Mouse (Mus musculus): ENCODE measurements around the gene Gm20388. TPM values are rescaled to one million over a fixed set of nuclear protein-coding genes. Genes with fewer than 3 reads are reported as not detected.

Gene Gm20388
- polyA plus RNA-seq, 1 experiment from 2014 or later: 5.3 TPM

DNA sequence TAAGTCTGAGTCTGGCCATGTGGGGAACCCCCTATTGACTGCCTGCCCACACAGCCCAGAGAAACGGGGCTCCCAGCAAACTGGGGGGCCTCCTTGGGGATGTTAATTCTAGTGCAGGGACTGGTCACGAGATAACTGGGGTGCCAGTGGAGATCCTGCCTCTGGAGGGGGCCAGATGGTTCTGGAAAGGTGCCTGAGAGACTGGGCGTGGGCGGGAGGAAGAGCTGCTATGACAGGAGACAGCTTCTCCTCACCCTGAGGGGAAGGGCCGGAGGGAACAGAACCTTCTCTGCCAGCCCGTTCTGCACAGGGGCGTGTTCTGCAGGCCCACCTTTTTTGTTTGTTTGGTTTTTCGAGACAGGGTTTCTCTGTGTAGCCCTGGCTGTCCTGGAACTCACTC lies 2955.6 kb downstream of the Gm20388 start:
- Histone ChIP-seq H3K9me3 (ENCODE audit: control insufficient read depth, low read length) (no peaks in the 10 kb centered on the region), H3K27ac (ENCODE audit: low read depth, low read length) (no peak overlapping the region), H3K27me3 (replicated peaks; ENCODE audit: control insufficient read depth, insufficient read depth, low read length) (no peaks in the 10 kb centered on the region; the same call in none of the 2 replicates), H3K4me1 (replicated peaks; ENCODE audit: control insufficient read depth, insufficient read depth, low read length) (peaks cover 9% of the 10 kb centered on the region), H3K36me3 (ENCODE audit: control insufficient read depth, insufficient read depth, low read length) (no peaks in the 10 kb centered on the region), H3K4me2 (no peak overlapping the region), H3K9ac (ENCODE audit: low read depth, low read length) (no peak overlapping the region), H3K4me3 (ENCODE audit: low read depth, low read length) (no peak overlapping the region)
- ATAC-seq (replicated peaks; ENCODE audit: low FRiP score) (no peak), DNase-seq (ENCODE audit: low spot score) (no peak)
- WGBS: 74% methylated on average over 8 of the region's 8 CpGs

DNA sequence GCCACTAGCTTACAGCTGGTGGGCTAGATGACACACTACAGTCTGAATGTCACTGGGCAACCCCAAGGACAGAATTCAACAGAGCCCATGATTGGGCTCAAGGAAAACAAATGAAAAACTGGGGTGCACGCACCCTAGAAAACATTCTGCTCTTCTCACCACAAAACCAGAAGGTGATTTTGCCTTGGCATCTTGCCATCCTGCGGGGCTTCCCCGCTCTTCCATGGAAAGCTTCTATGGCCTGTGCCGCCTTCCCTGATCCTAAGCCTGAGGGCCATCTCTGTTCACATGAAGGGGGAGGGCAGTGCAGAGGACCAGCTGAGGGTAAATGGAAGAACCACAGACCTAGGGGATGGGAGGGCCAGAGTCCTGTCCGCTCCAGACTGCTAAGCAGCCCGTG lies 2957.3 kb downstream of the Gm20388 start:
- H3K36me3 ChIP-seq (ENCODE audit: control insufficient read depth, insufficient read depth, low read length): no peaks in the 10 kb centered on the region
- H3K9me3 ChIP-seq (ENCODE audit: control insufficient read depth, low read length): no peaks in the 10 kb centered on the region
- H3K4me3 ChIP-seq (ENCODE audit: low read depth, low read length): no peak overlapping the region
- no peak overlapping the region for H3K4me2 ChIP-seq
- H3K4me1 ChIP-seq (replicated peaks; ENCODE audit: control insufficient read depth, insufficient read depth, low read length): peaks cover 9% of the 10 kb centered on the region
- 82% methylated on average over 6 of the region's 6 CpGs for WGBS
- no peaks in the 10 kb centered on the region; the same call in none of the 2 replicates for H3K27me3 ChIP-seq (replicated peaks; ENCODE audit: control insufficient read depth, insufficient read depth, low read length)
- no peak overlapping the region for H3K27ac ChIP-seq (ENCODE audit: low read depth, low read length)
- ATAC-seq (replicated peaks; ENCODE audit: low FRiP score) (no peak), DNase-seq (ENCODE audit: low spot score) (no peak)
- no peak overlapping the region for H3K9ac ChIP-seq (ENCODE audit: low read depth, low read length)

DNA sequence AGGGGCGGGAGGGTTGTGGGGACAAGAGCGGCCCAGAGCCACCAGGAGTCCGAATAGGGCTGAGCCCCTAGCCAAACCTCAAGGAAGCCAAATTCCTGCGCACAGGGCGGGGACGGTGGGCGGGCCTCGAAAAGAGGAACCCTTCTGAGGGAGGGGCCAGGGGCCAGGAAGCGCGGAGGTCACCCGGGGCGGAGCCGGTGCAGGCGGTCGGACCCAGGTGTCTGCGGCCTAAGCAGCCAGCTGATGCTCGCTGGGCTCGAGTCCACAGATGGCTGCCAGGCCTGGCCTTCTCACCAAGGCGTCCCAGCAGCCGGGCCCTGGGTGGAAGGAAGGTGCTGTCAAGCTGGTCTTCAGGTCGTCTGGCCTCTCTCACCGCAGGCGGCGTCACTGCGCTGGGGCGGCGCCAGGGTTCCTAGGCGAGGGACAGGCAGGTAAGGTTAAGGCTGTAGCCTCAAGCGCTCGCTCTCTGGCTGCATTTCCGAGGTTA lies 2959.8 kb downstream of the Gm20388 start:
- Histone ChIP-seq H3K9ac (ENCODE audit: low read depth, low read length) (peak overlapping the region; percentile 47; the same call in 1 of the 2 replicates), H3K9me3 (ENCODE audit: control insufficient read depth, low read length) (no peaks in the 10 kb centered on the region), H3K4me1 (replicated peaks; ENCODE audit: control insufficient read depth, insufficient read depth, low read length) (peaks cover 9% of the 10 kb centered on the region), H3K36me3 (ENCODE audit: control insufficient read depth, insufficient read depth, low read length) (no peaks in the 10 kb centered on the region), H3K27ac (ENCODE audit: low read depth, low read length) (no peak overlapping the region), H3K27me3 (replicated peaks; ENCODE audit: control insufficient read depth, insufficient read depth, low read length) (no peaks in the 10 kb centered on the region; the same call in 1 of the 2 replicates), H3K4me3 (ENCODE audit: low read depth, low read length) (peak overlapping the region; percentile 45), H3K4me2 (peak overlapping the region; percentile 88)
- peak; percentile 78 for ATAC-seq (replicated peaks; ENCODE audit: low FRiP score)
- WGBS: 17% methylated on average over 31 of the region's 31 CpGs
- peak; percentile 72 for DNase-seq (ENCODE audit: low spot score)

DNA sequence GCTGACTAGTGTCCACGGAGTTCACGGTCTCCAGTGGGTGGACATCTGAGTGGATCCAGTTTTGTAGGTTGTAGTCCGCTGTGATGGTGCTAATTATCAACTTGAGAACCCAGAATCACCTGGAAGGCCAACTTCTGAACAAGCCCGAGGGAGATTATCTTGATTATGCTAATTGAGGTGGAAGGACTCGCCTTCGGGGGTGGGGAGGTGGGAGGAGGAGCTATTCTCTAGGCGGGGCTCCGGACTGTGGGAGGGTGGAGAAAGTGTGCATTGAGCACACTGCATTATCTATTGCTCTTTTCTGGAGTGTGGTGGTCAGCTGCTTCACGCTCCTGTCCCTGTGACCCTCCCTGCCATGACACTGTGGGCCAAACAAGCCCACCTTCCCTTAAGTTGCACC lies 2961.0 kb downstream of the Gm20388 start:
- Histone ChIP-seq H3K36me3 (ENCODE audit: control insufficient read depth, insufficient read depth, low read length) (no peaks in the 10 kb centered on the region), H3K9me3 (ENCODE audit: control insufficient read depth, low read length) (no peaks in the 10 kb centered on the region), H3K27ac (ENCODE audit: low read depth, low read length) (no peak overlapping the region), H3K4me1 (replicated peaks; ENCODE audit: control insufficient read depth, insufficient read depth, low read length) (peaks cover 9% of the 10 kb centered on the region), H3K27me3 (replicated peaks; ENCODE audit: control insufficient read depth, insufficient read depth, low read length) (no peaks in the 10 kb centered on the region; the same call in 1 of the 2 replicates), H3K4me2 (peak overlapping the region; percentile 11; the same call in 1 of the 2 replicates), H3K4me3 (ENCODE audit: low read depth, low read length) (no peak overlapping the region), H3K9ac (ENCODE audit: low read depth, low read length) (no peak overlapping the region)
- DNase-seq (ENCODE audit: low spot score) (no peak), ATAC-seq (replicated peaks; ENCODE audit: low FRiP score) (peak; percentile 60; the same call in 1 of the 2 replicates)
- 49% methylated on average over 9 of the region's 9 CpGs for WGBS

DNA sequence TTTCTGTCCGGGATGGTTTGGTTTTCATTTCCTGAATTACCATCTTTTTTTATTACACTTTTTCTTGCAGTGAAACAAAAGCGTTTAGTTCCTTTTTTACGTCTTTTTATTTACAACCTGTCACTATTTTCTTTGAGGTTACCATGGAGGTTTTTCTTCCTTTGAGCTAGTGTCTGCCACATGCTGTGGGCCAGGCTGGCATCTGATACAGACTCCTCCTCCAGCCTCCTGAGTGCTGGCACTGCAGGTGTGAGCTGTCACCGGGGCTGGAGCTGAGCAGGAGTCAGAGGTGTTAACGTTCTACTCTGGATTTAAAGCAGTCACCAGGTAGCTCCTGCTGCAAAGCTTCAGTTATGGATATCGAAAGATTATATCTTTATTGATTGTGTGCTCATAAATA lies 2962.5 kb downstream of the Gm20388 start:
- no peak for ATAC-seq (replicated peaks; ENCODE audit: low FRiP score)
- Histone ChIP-seq H3K27me3 (replicated peaks; ENCODE audit: control insufficient read depth, insufficient read depth, low read length) (no peaks in the 10 kb centered on the region; the same call in 1 of the 2 replicates), H3K4me1 (replicated peaks; ENCODE audit: control insufficient read depth, insufficient read depth, low read length) (peaks cover 9% of the 10 kb centered on the region), H3K9ac (ENCODE audit: low read depth, low read length) (no peak overlapping the region), H3K36me3 (ENCODE audit: control insufficient read depth, insufficient read depth, low read length) (no peaks in the 10 kb centered on the region), H3K27ac (ENCODE audit: low read depth, low read length) (no peak overlapping the region), H3K4me3 (ENCODE audit: low read depth, low read length) (no peak overlapping the region), H3K9me3 (ENCODE audit: control insufficient read depth, low read length) (no peaks in the 10 kb centered on the region), H3K4me2 (no peak overlapping the region)
- 50% methylated on average over 6 of the region's 6 CpGs for WGBS
- no peak for DNase-seq (ENCODE audit: low spot score)

DNA sequence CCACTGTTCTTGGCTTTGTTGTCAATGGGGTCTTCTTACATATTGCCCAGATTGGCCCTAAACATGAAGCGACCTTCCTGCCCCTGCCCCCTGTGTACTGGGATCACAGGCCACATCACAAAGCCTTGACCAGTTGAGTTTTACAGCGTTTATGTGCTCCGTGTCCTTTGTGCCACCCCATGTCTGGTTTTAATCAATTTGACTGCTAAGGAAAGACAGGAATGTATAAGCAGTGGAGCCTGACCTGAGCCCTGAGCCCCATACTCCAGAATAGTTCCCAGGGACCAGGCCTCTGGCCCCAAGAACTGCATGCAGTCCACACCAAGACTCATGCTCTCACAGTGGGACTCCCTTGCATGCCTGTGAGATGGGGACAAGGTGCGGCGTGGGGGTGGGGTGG lies 2964.5 kb downstream of the Gm20388 start:
- Histone ChIP-seq H3K27me3 (replicated peaks; ENCODE audit: control insufficient read depth, insufficient read depth, low read length) (no peaks in the 10 kb centered on the region), H3K4me2 (no peak overlapping the region), H3K36me3 (ENCODE audit: control insufficient read depth, insufficient read depth, low read length) (no peaks in the 10 kb centered on the region), H3K4me3 (ENCODE audit: low read depth, low read length) (no peak overlapping the region), H3K27ac (ENCODE audit: low read depth, low read length) (no peak overlapping the region), H3K4me1 (replicated peaks; ENCODE audit: control insufficient read depth, insufficient read depth, low read length) (peaks cover 5% of the 10 kb centered on the region), H3K9ac (ENCODE audit: low read depth, low read length) (no peak overlapping the region), H3K9me3 (ENCODE audit: control insufficient read depth, low read length) (no peaks in the 10 kb centered on the region)
- 74% methylated on average over 5 of the region's 5 CpGs for WGBS
- ATAC-seq (replicated peaks; ENCODE audit: low FRiP score): no peak
- DNase-seq (ENCODE audit: low spot score): no peak

DNA sequence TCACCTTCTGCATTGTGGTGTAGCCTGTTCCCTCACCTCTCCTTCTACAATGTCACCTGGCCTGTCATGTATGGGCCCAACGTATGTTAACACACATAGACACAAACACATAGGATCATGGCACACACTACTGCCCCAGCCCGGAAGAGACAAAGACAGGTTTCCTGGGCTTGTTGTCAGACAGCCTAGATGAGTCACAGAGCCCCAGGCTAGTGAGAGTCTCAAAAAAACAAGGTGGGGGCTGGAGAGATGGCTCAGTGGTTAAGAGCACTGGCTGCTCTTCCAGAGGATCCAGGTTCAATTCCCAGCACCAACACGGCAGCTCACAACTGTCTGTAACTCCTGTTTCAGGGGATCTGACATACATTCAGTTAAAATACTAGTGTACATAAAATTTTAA lies 2967.6 kb downstream of the Gm20388 start:
- 87% methylated on average over 3 of the region's 3 CpGs for WGBS
- no peaks in the 10 kb centered on the region for H3K27me3 ChIP-seq (replicated peaks; ENCODE audit: control insufficient read depth, insufficient read depth, low read length)
- no peak overlapping the region for H3K27ac ChIP-seq (ENCODE audit: low read depth, low read length)
- H3K9me3 ChIP-seq (ENCODE audit: control insufficient read depth, low read length): no peaks in the 10 kb centered on the region
- H3K36me3 ChIP-seq (ENCODE audit: control insufficient read depth, insufficient read depth, low read length): peaks cover 3% of the 10 kb centered on the region; the same call in 1 of the 2 replicates
- DNase-seq (ENCODE audit: low spot score): no peak
- H3K4me3 ChIP-seq (ENCODE audit: low read depth, low read length): no peak overlapping the region
- no peak for ATAC-seq (replicated peaks; ENCODE audit: low FRiP score)
- no peak overlapping the region for H3K9ac ChIP-seq (ENCODE audit: low read depth, low read length)
- H3K4me2 ChIP-seq: no peak overlapping the region
- no peaks in the 10 kb centered on the region for H3K4me1 ChIP-seq (replicated peaks; ENCODE audit: control insufficient read depth, insufficient read depth, low read length)

DNA sequence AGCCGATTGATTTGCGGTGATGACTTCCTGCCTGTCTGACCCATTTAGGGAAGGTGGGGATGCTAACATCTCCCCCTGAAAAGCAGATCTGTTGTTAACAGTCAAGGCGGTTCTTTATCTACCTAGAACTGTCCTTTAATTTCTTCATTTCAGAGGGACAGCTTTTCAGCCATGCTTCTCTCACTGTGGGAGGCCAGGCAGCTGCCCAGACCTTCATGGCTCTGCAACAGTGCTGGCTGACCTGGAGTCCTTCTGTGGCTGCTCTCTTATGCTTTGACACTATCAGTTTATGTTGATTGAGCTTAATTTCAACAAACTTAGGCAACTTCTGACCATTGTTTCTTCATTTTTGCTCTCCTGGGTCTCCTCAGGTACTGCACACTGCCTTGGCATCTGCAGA lies 2969.7 kb downstream of the Gm20388 start:
- DNase-seq (ENCODE audit: low spot score) (no peak), ATAC-seq (replicated peaks; ENCODE audit: low FRiP score) (no peak)
- H3K4me2 ChIP-seq: no peak overlapping the region
- peaks cover 19% of the 10 kb centered on the region; the same call in 1 of the 2 replicates for H3K36me3 ChIP-seq (ENCODE audit: control insufficient read depth, insufficient read depth, low read length)
- no peaks in the 10 kb centered on the region for H3K27me3 ChIP-seq (replicated peaks; ENCODE audit: control insufficient read depth, insufficient read depth, low read length)
- no peak overlapping the region for H3K27ac ChIP-seq (ENCODE audit: low read depth, low read length)
- H3K9ac ChIP-seq (ENCODE audit: low read depth, low read length): no peak overlapping the region
- no peaks in the 10 kb centered on the region for H3K9me3 ChIP-seq (ENCODE audit: control insufficient read depth, low read length)
- no peak overlapping the region for H3K4me3 ChIP-seq (ENCODE audit: low read depth, low read length)
- H3K4me1 ChIP-seq (replicated peaks; ENCODE audit: control insufficient read depth, insufficient read depth, low read length): no peaks in the 10 kb centered on the region
- 48% methylated on average over 3 of the region's 3 CpGs for WGBS

DNA sequence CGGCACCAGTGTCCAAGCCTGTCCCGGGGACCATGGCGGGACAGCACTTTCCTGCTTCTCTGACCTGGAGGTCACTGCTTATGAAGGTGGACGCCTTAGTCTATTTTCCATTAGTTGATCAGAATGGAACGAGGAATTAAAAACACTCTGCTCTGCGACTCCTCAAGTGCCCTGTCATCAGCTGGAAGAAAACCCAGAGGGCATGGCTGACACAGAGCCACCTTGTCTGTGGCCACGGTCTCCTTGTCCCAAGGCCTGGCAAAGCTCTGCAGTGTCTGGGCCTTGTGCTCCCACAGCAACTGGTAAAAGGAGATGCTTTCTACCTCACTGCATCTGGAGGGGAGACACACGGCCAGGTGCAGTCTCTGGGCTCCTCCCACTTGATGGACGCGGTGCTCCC lies 2973.0 kb downstream of the Gm20388 start:
- Histone ChIP-seq H3K36me3 (ENCODE audit: control insufficient read depth, insufficient read depth, low read length) (peaks cover 49% of the 10 kb centered on the region), H3K4me2 (no peak overlapping the region), H3K27me3 (replicated peaks; ENCODE audit: control insufficient read depth, insufficient read depth, low read length) (no peaks in the 10 kb centered on the region), H3K4me1 (replicated peaks; ENCODE audit: control insufficient read depth, insufficient read depth, low read length) (no peaks in the 10 kb centered on the region), H3K9ac (ENCODE audit: low read depth, low read length) (no peak overlapping the region), H3K4me3 (ENCODE audit: low read depth, low read length) (no peak overlapping the region), H3K27ac (ENCODE audit: low read depth, low read length) (no peak overlapping the region), H3K9me3 (ENCODE audit: control insufficient read depth, low read length) (no peaks in the 10 kb centered on the region)
- DNase-seq (ENCODE audit: low spot score): no peak
- WGBS: 89% methylated on average over 10 of the region's 10 CpGs
- no peak for ATAC-seq (replicated peaks; ENCODE audit: low FRiP score)
